Mouse (Mus musculus) lung, postnatal 36 days (tissue): ENCODE measurements around the gene Pitpnm1.

Experiments used
- DNase-seq: peaks from one replicate; pipeline ENCODE4 v3.0.0; 2022; ENCODE audit warnings: mixed read lengths

Pitpnm1 gene

GRCm38 (mm10) chr19:4156771-4157170 is 57.0 kb downstream of the Pitpnm1 start:
- DNase-seq: no peak

GRCm38 (mm10) chr19:4159049-4159448 is 59.3 kb downstream of the Pitpnm1 start:
- DNase-seq: no peak

- DNase-seq: peak; percentile 99
Observed at GRCm38 (mm10) chr19:4162646-4163542, 63.1 kb downstream of the Pitpnm1 start, which contains the start of gene Rps6kb2. Gene Rps6kb2 (minus strand): TSS chr19:4163354.

- DNase-seq: no peak
Observed at GRCm38 (mm10) chr19:4163543-4163887, 63.7 kb downstream of the Pitpnm1 start.
